Mouse (Mus musculus) heart, adult 8-10 months (tissue): Measurements from ENCODE around the gene Slc25a39. TPM values are rescaled to one million over a fixed set of nuclear protein-coding genes. Genes with fewer than 3 reads are reported as not detected.

ENCODE experiments used
- DNase-seq: peaks from one replicate; pipeline ENCODE4 v3.0.0; 2022; ENCODE audit warnings: low spot score
- total RNA-seq, 4 experiments: library from RNA; stranded (reverse); gene quantifications; 2 replicates each; pipeline ENCODE4 v1.2.4; 2022

Gene Slc25a39
- total RNA-seq, 4 experiments from 2014 or later, result 174 to 204 (median 197) TPM

- DNase-seq, result no peak
These were observed 28.7 kb upstream of the Slc25a39 start for GRCm38 (mm10) chr11:102436471-102436790.

GRCm38 (mm10) chr11:102435754-102436470, 28.2 kb upstream of the Slc25a39 start:
- DNase-seq, result no peak

- DNase-seq, result no peak
These were observed 27.3 kb upstream of the Slc25a39 start for GRCm38 (mm10) chr11:102434816-102435705.

DNA sequence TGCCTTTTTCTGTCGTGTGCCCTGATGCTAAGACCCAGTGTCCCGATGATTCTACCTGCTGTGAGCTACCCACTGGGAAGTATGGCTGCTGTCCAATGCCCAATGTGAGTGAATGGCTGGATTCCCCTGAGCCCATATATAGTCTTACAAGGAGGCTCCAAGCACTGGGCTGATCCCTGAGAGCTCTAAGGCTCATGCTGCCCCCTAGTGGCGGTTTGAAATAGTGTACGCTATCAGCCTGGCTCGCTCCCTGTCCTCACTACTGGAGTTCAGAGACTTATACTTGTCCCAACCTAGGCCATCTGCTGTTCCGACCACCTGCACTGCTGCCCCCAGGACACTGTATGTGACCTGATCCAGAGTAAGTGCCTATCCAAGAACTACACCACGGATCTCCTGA, 26.7 kb upstream of the Slc25a39 start:
- DNase-seq, result peak; percentile 88

DNA sequence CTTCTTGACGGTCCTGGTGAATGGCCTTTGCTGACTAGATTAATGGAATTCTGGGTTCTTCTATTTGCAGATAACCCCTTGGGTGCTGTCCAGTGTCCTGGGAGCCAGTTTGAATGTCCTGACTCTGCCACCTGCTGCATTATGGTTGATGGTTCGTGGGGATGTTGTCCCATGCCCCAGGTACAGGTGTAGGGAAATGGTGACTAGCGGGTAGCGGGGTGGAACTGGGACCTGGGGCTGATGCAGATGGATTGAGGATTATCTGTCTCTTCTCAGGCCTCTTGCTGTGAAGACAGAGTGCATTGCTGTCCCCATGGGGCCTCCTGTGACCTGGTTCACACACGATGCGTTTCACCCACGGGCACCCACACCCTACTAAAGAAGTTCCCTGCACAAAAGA, 26.1 kb upstream of the Slc25a39 start:
- DNase-seq, result no peak

- DNase-seq, result peak; percentile 80
These were observed 25.1 kb upstream of the Slc25a39 start for GRCm38 (mm10) chr11:102432896-102433295.

DNA sequence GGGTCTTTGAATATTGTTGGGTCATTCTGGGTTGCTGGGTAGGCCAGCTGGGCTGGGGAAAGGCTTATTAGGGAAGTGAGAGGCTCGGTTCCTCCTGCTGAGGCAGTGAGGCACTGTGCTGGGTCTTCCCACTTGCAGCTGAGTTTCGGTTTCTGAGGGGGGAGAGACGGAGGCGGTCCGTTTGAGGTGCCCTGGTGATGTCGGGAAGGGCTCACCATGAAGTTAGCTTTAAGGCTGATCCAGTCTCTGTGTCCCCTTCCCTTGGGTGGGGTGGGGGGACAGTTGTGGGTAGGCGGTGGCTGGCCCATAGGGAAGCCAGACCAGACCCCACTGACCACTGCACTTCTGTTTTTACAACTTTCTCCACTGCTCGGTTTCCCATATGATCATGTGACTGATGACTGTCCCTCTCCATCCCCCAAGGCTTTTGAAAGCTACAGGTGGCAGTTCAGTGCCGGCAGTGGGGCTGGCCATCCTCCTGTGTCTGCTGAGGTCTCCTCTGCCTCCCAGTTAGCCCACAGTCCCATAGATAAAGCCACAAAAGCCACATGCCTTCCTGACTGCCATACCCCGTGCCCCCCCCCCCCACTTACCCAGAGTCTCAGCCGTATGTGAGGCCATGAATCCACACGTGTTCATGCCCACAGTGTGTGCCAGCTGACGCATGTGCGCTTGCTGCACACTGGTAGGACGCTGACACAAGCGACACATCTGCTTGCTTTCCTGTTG, 24.5 kb upstream of the Slc25a39 start:
- no peak for DNase-seq

DNA sequence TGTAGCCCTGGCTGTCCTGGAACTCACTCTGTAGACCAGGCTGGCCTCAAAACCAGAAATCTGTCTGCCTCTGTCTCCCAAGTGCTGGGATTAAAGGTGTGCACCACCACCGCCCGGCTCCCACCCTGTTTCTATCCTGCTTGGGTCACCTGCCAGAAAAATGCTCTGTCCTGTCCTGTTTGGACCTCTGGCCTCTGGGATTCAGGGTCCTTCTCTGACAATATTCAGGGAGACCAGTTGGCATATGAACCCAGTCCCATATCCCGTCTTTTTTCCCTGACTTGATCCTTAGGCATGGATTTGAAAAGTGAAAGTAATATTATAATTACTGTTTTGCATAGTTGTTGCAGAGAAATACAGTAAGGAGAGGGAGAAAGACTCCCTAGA, 24.0 kb upstream of the Slc25a39 start:
- DNase-seq, result no peak

- DNase-seq, result peak; percentile 87
These were observed 23.4 kb upstream of the Slc25a39 start for GRCm38 (mm10) chr11:102431018-102431645.

- peak; percentile 96 for DNase-seq
These were observed 22.6 kb upstream of the Slc25a39 start, which contains the start of gene Grn for GRCm38 (mm10) chr11:102430121-102431017. TSS of gene Grn (plus strand) at chr11:102430315.

DNA sequence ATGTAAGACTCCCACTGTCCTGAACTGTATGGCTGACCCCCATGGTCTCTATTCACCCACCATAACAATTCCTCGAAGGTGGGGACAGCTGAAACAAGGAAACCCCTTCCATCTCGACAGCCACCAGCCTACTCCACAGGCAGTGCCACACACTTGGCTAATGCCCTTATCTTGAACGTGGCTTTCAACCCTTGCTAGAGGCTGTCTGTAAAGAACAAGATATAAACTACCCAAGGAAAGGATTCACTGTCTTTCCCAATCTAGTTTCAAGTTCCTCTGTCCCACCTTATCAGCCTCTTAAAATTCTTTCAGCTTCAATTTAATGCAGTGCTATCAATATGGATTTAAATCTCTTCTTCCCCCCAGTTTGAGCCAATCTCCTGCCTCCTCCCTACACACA, 21.8 kb upstream of the Slc25a39 start:
- DNase-seq, result no peak

GRCm38 (mm10) chr11:102428981-102429540, 21.3 kb upstream of the Slc25a39 start:
- DNase-seq, result no peak

GRCm38 (mm10) chr11:102425555-102426316, 18.0 kb upstream of the Slc25a39 start:
- DNase-seq, result no peak

DNA sequence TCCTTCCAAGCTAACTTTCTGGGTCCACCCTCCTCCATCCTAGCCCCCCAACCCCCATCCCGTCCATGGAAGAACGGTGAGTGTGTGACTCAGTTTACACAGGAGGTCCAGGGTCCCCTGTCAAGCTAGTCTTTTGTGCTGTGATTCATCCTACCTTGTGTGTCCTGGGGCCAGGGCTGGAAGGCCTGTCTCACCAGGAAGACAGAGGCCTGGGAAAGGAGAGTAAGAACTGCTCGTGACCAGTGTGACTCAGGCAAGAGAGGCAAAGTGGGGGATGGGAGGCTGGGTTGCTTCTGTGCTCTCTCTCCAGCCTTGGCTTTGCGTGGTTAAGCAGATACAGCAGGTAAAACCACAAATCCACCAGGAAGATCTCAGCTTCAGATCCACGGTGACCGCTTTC, 16.9 kb upstream of the Slc25a39 start:
- no peak for DNase-seq

DNA sequence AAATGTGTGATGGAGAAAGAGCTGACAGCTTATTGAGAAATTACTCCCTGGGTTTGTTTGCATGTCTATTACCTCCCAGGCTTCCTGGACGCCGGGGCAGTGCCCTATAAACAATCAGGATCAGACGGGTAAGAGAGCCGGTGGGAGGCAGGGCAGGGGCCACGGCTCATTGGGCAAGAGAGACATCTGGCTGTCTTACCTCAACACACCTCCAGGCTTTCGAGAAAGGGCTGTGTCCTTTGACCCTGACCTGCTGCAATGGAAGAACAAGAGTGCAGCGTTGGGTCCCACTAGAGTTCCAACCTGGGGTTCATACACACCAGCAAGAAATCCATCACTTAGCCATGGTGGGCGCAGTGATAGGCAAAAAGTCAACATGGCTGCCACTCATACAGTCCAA, 13.8 kb upstream of the Slc25a39 start:
- DNase-seq, result no peak

- no peak for DNase-seq
These were observed 11.1 kb upstream of the Slc25a39 start for GRCm38 (mm10) chr11:102418887-102419286.

GRCm38 (mm10) chr11:102417160-102417559, 9.4 kb upstream of the Slc25a39 start:
- no peak for DNase-seq

DNA sequence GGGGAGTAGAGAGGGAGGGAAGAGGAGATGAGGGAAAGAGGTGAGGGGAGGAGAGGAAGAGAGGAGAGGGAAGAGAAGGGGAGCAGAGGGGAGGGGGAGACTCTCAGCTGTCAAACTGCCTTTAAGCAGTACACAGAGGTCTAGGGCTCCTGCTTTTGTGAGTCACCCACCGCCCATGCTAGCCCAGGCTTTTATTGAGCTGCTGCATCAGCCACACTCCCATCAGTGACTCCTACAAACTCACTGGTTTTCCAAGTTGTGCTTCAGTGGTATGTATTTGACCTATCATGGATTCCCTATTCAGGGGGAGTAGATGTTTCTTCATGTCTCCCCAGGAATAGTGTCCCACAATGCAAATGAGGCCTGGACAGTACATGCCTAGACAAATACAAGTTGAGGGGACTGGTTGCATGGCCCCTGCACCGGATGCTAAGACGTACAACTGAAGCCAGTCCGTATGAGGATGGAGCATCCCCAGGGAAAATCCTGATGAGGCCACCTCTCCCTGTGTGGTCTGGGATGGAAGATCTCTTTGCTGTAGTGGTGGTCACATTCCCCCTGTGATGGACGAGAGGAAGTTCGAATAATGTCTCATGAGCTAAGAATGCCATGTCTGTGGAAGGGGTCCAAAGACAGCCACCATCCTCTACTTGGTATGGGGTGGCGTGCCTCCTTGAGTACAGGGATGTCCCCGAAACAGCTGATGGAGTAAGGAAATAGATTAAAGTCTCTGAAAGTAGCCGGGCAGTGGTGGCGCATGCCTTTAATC, 7.5 kb upstream of the Slc25a39 start:
- no peak for DNase-seq

DNA sequence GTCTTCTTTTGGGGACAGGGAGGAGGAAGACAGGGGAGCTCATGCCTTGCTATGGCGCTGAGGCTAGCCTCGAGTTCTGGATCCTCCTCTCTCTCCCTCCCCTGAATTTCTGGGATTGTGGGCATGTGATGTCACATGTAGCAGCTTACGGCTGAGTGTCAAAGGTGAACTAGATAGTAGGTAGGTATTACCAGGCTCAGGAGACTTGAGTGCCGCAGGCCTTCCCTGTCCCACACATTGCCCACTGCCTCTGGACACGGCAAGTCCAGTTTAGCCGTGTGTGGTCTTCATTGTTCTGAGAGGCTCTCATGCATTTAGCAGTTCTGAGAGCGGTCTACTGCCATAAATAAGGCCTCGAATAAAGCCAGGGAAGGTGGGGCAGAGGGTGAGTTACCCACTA, 5.3 kb upstream of the Slc25a39 start:
- DNase-seq, result no peak
